Mouse (Mus musculus): ENCODE measurements around the gene Kcnq5.

DNA sequence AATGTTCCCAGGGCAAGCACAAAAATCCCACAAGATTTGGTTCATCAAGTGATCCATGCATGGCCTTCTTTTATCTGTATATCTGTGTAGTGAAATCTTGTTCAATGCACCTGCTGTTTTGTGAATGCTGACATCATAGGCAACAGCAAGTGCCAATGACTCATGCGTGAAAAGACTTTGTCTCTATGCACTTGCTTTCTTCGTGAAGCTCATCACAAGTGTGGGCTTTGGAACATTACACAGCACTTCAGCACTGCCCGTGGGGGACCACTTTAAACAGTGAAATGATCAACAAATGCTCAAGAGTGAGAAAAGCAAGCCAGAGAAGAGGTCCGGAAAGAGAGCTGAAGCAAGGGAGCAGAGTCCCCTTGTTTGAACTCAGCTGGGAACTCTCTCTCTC, 345.1 kb downstream of the Kcnq5 start:
- TF ChIP-seq POLR2A (IDR thresholded peaks at IDR 0.05; ENCODE audit: control insufficient read depth in 1 of 2, insufficient read depth in 1 of 2, low read depth in 1 of 2, low read length in 2 of 2, poor library complexity in 1 of 2) (no peak), CTCF (IDR thresholded peaks at IDR 0.05 in 2 of 3, conservative IDR thresholded peaks at IDR 0.05 in 1 of 3; ENCODE audit: control insufficient read depth in 1 of 3, insufficient read depth in 1 of 3, low read depth in 2 of 3, low read length in 3 of 3, poor library complexity in 1 of 3, severe bottlenecking in 1 of 3) (no peak), RAD21 (IDR thresholded peaks at IDR 0.05; ENCODE audit: low read depth, low read length) (no peak), MAZ (IDR thresholded peaks at IDR 0.05; ENCODE audit: low read depth, low read length) (no peak), POLR2AphosphoS5 (IDR thresholded peaks at IDR 0.05; ENCODE audit: borderline replicate concordance, low read depth, low read length) (no peak), MXI1 (IDR thresholded peaks at IDR 0.05; ENCODE audit: low read depth, low read length) (no peak), EP300 (IDR thresholded peaks at IDR 0.05; ENCODE audit: low read depth in 1 of 2, low read length in 2 of 2) (no peak), GATA1 (IDR thresholded peaks at IDR 0.05; ENCODE audit: low read depth, low read length) (no peak), CHD1 (IDR thresholded peaks at IDR 0.05; ENCODE audit: low read depth, low read length) (no peak), POLR2AphosphoS2 (IDR thresholded peaks at IDR 0.05; ENCODE audit: low read length) (no peak), MEF2A (IDR thresholded peaks at IDR 0.05; ENCODE audit: extremely low read depth, insufficient replicate concordance, low read depth, low read length, poor library complexity, severe bottlenecking) (no peak), ZKSCAN1 (IDR thresholded peaks at IDR 0.05; ENCODE audit: low read depth, low read length) (no peak), NELFE (IDR thresholded peaks at IDR 0.05; ENCODE audit: low read depth, low read length) (no peak)
